11 mouse cellular contexts compared by ENCODE assay signal in the genomic region with DNA sequence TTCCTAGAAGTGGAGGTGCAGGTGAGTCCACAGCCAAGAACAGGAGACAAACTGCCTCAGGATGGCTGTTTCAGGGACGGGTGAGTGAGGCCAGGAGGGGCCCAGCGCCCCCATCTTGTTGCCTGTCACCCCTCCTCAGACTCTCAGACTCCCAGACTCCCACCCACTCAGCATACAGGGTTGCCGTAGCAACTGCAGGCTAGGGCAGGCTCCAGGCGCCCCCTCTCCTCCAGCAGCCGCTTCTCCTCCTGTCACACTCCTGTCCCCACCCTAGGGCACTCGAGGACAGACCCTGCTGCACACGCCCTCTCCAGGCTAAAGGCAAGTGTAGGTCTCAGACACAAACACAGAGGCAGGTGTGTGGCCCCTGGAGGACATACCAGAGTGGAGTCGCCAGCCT. TPM values are rescaled to one million over a fixed set of nuclear protein-coding genes. Genes with fewer than 3 reads are reported as not detected.
DNase-seq lines count a peak whose midpoint lies in the region; ATAC-seq and TF ChIP-seq lines count a peak whose summit lies in the region.
"Had no signal": no experiment of that assay in that cellular context is flagged by ENCODE, and none has a peak within 500 bp of the region (broad histone marks: within the 10 kb centered on the region; RNA-seq: fewer than 3 reads in every experiment).

No protein-coding gene starts in this region.

- H3K27me3 ChIP-seq in hindbrain, embryonic 12.5 days = no peaks in the 10 kb centered on the region
- H3K27me3 ChIP-seq: heart, embryonic 13.5 days had no signal

- H3K9me3 ChIP-seq in hindbrain, embryonic 12.5 days (replicated peaks) = no peaks in the 10 kb centered on the region
- H3K9me3 ChIP-seq: heart, embryonic 13.5 days had no signal

- ATAC-seq in hindbrain, embryonic 12.5 days (ENCODE audit: low FRiP score) = no peak; the same call in 1 of the 2 replicates
- no peak for ATAC-seq in erythroblast, adult 5-6 weeks (replicated peaks; ENCODE audit: low FRiP score, poor library complexity, severe bottlenecking)
- ATAC-seq: liver, postnatal 0 days had no signal

- no peaks in the 10 kb centered on the region for H3K36me3 ChIP-seq in hindbrain, embryonic 12.5 days

- peak; percentile 56 to 58 for DNase-seq in layer of hippocampus, adult 2 months (ENCODE audit: low spot score in 2 of 2)
- DNase-seq in layer of hippocampus, adult 8-10 months (ENCODE audit: low spot score in 2 of 2) = no peak
- peak; percentile 68 for DNase-seq in right cerebral cortex, postnatal 14 days
- no peak for DNase-seq in right cerebral cortex, adult 2 months (ENCODE audit: low spot score in 2 of 2)
- DNase-seq in natural killer cell, adult 2 months (ENCODE audit: low spot score in 2 of 2) = no peak
- DNase-seq: kidney, adult 8-10 months; liver, postnatal 0 days; retina, postnatal 1 day had no signal

- 38% methylated on average over 8 of the region's 8 CpGs for WGBS in hindbrain, embryonic 12.5 days

- H3K4me1 ChIP-seq in hindbrain, embryonic 12.5 days = peaks cover 35% of the 10 kb centered on the region

- no peak for TF ChIP-seq CTCF in layer of hippocampus, adult 2 months (conservative IDR thresholded peaks at IDR 0.05)

- no peak overlapping the region for H3K4me2 ChIP-seq in hindbrain, embryonic 12.5 days (replicated peaks)
- H3K4me2 ChIP-seq: heart, embryonic 13.5 days had no signal

- peak overlapping the region; percentile 34 for H3K4me3 ChIP-seq in layer of hippocampus, adult 2 months
- H3K4me3 ChIP-seq in hindbrain, embryonic 12.5 days = no peak overlapping the region
- H3K4me3 ChIP-seq: heart, embryonic 13.5 days had no signal

- peak overlapping the region; percentile 32; the same call in 1 of the 2 replicates for H3K9ac ChIP-seq in hindbrain, embryonic 12.5 days
- H3K9ac ChIP-seq: heart, embryonic 13.5 days; liver, postnatal 0 days had no signal

- peak overlapping the region; percentile 84 for H3K27ac ChIP-seq in layer of hippocampus, adult 2 months
- H3K27ac ChIP-seq in hindbrain, embryonic 12.5 days = no peak overlapping the region
- H3K27ac ChIP-seq: heart, embryonic 13.5 days had no signal

RNA-seq across cellular contexts. Expression of gene Adgrl1, which starts 9.4 kb away (rescaled TPM):
- total RNA-seq in layer of hippocampus, adult 2 months (2021) = 100 to 1,000 TPM; 328 to 329 TPM
- total RNA-seq in layer of hippocampus, adult 8-10 months (2022) = 100 to 1,000 TPM; 287 to 307 (median 299) TPM
- polyA plus RNA-seq in hindbrain, embryonic 12.5 days (2016; fragmentation: Nextera tagmentation; extraction: Ambion mirVana) = 38.7 and 41.5 TPM in 2 replicates
- 0.58 and 1.7 TPM in 2 replicates for total RNA-seq in erythroblast, adult 5-6 weeks (2015; ENCODE audit: low replicate concordance)
- total RNA-seq in erythroblast, adult 5-6 weeks (2017; ENCODE audit: low replicate concordance) = 0.09 and 0.14 TPM in 2 replicates

RNA-seq across cellular contexts. Expression of gene Gm10644, which starts 45.7 kb away (rescaled TPM):
- total RNA-seq in layer of hippocampus, adult 2 months (2021) = under 1 TPM; 0.44 to 0.87 TPM
- 1 to 10 TPM in 1 of 4 experiments, under 1 TPM in 3; 0.22 to 1.1 (median 0.66) TPM for total RNA-seq in layer of hippocampus, adult 8-10 months (2022)
- 1.0 and 1.1 TPM in 2 replicates for polyA plus RNA-seq in hindbrain, embryonic 12.5 days (2016; fragmentation: Nextera tagmentation; extraction: Ambion mirVana)
- not detected in 2 replicates for total RNA-seq in erythroblast, adult 5-6 weeks (2015; ENCODE audit: low replicate concordance)
- total RNA-seq in erythroblast, adult 5-6 weeks (2017; ENCODE audit: low replicate concordance) = not detected in 2 replicates

RNA-seq across cellular contexts. Expression of gene Asf1b, which starts 46.0 kb away (rescaled TPM):
- under 1 TPM; 0.44 to 0.82 TPM for total RNA-seq in layer of hippocampus, adult 2 months (2021)
- total RNA-seq in layer of hippocampus, adult 8-10 months (2022) = 1 to 10 TPM in 1 of 4 experiments, under 1 TPM in 3; 0.63 to 1.1 (median 0.75) TPM
- 37.6 and 40.9 TPM in 2 replicates for polyA plus RNA-seq in hindbrain, embryonic 12.5 days (2016; fragmentation: Nextera tagmentation; extraction: Ambion mirVana)
- 23.1 and 32.4 TPM in 2 replicates for total RNA-seq in erythroblast, adult 5-6 weeks (2015; ENCODE audit: low replicate concordance)
- total RNA-seq in erythroblast, adult 5-6 weeks (2017; ENCODE audit: low replicate concordance) = 26.2 and 32.8 TPM in 2 replicates

Comparison
In these comparisons a context has a peak if more than half of its experiments do, and no peak if none do; other contexts are left out.
1. DNase-seq: peak in layer of hippocampus, adult 2 months (2 of 2) and right cerebral cortex, postnatal 14 days (single experiment); none in layer of hippocampus, adult 8-10 months (0 of 2), right cerebral cortex, adult 2 months (0 of 2) and natural killer cell, adult 2 months (0 of 2).
2. RNA of gene Adgrl1, which starts 9.4 kb away (total RNA-seq): 328 to 329 TPM in layer of hippocampus, adult 2 months and 287 to 307 TPM in layer of hippocampus, adult 8-10 months; 0.09 to 1.7 TPM in erythroblast, adult 5-6 weeks; every median in the first group is over 100 times any median in the second.
3. RNA of gene Asf1b, which starts 46.0 kb away (total RNA-seq): 23.1 to 32.8 TPM in erythroblast, adult 5-6 weeks; 0.44 to 0.82 TPM in layer of hippocampus, adult 2 months and 0.63 to 1.1 TPM in layer of hippocampus, adult 8-10 months; every median in the first group is over 10 times any median in the second.